ENCODE assay signal across 8 mouse cellular contexts in genomic region chr9:46015081-46015551, GRCm38 (mm10). TPM values are rescaled to one million over a fixed set of nuclear protein-coding genes. Genes with fewer than 3 reads are reported as not detected.
DNase-seq lines count a peak whose midpoint lies in the region; ATAC-seq and TF ChIP-seq lines count a peak whose summit lies in the region.

No protein-coding gene starts in this region.

- H3K4me3 ChIP-seq in erythroblast, embryonic 14.5 days (replicated peaks) = peak overlapping the region; percentile 5
- H3K4me3 ChIP-seq in heart, embryonic 16.5 days (ENCODE audit: low read length) = peak overlapping the region; percentile 25
- no peak overlapping the region for H3K4me3 ChIP-seq in thymus, adult 2 months (ENCODE audit: control insufficient read depth, insufficient read depth, low read length)

- ATAC-seq in CD4-positive, CD25-positive, alpha-beta regulatory T cell, adult 4 months = peak; percentile 15
- peak; percentile 66 for ATAC-seq in heart, embryonic 16.5 days (replicated peaks; ENCODE audit: extremely low read depth, insufficient read depth, low FRiP score)
- peak; percentile 24 for ATAC-seq in megakaryocyte progenitor cell, adult 5-6 weeks (replicated peaks; ENCODE audit: poor library complexity)

- DNase-seq in adrenal gland, postnatal 10 days = peak; percentile 57
- DNase-seq in left cerebral cortex, postnatal 25 days (ENCODE audit: low spot score in 2 of 2) = peak; percentile 53 to 59
- DNase-seq in thymus, adult 2 months = no peak
- no peak for DNase-seq in urinary bladder, postnatal 25 days (ENCODE audit: low spot score)

- H3K36me3 ChIP-seq in erythroblast, embryonic 14.5 days (ENCODE audit: control insufficient read depth) = peaks cover 6% of the 10 kb centered on the region
- H3K36me3 ChIP-seq in heart, embryonic 16.5 days (ENCODE audit: control insufficient read depth, insufficient read depth) = 0 out of 2 replicates have a peak, but pooled peaks cover 2% of the 10 kb centered on the region
- H3K36me3 ChIP-seq in thymus, adult 2 months (ENCODE audit: control insufficient read depth, insufficient read depth, low read length) = no peaks in the 10 kb centered on the region

- H3K27me3 ChIP-seq in erythroblast, embryonic 14.5 days (ENCODE audit: control insufficient read depth) = no peaks in the 10 kb centered on the region
- H3K27me3 ChIP-seq in heart, embryonic 16.5 days (ENCODE audit: control insufficient read depth, insufficient read depth, low read length) = no peaks in the 10 kb centered on the region
- H3K27me3 ChIP-seq in thymus, adult 2 months (ENCODE audit: control insufficient read depth, insufficient read depth, low read length) = no peaks in the 10 kb centered on the region

- no peak for TF ChIP-seq POLR2A in thymus, adult 2 months (IDR thresholded peaks at IDR 0.05; ENCODE audit: control insufficient read depth, extremely low read depth, insufficient read depth, low read length, poor library complexity)

- H3K4me2 ChIP-seq in heart, embryonic 16.5 days (ENCODE audit: low read depth, low read length) = peak overlapping the region; percentile 60

- H3K9me3 ChIP-seq in erythroblast, embryonic 14.5 days (ENCODE audit: control insufficient read depth, low read length) = no peaks in the 10 kb centered on the region
- H3K9me3 ChIP-seq in heart, embryonic 16.5 days (replicated peaks; ENCODE audit: control insufficient read depth, low read length) = no peaks in the 10 kb centered on the region

- peaks cover 56% of the 10 kb centered on the region for H3K4me1 ChIP-seq in erythroblast, embryonic 14.5 days (ENCODE audit: control insufficient read depth)
- peaks cover 37% of the 10 kb centered on the region for H3K4me1 ChIP-seq in heart, embryonic 16.5 days (ENCODE audit: control insufficient read depth, insufficient read depth, low read length)
- H3K4me1 ChIP-seq in thymus, adult 2 months (replicated peaks; ENCODE audit: control insufficient read depth, insufficient read depth, low read length) = peaks cover 20% of the 10 kb centered on the region

- 12% methylated on average over 8 of the region's 8 CpGs for WGBS in heart, embryonic 16.5 days
- 55% methylated on average over 8 of the region's 8 CpGs for WGBS in thymus, adult 2 months

- no peak for TF ChIP-seq CTCF in thymus, adult 2 months (IDR thresholded peaks at IDR 0.05; ENCODE audit: borderline replicate concordance, control insufficient read depth, extremely low read depth, insufficient read depth, low read length, poor library complexity)

- H3K27ac ChIP-seq in heart, embryonic 16.5 days (ENCODE audit: low read length) = peak overlapping the region; percentile 88
- H3K27ac ChIP-seq in thymus, adult 2 months (ENCODE audit: control insufficient read depth, insufficient read depth, low read length) = no peak overlapping the region

- intact Hi-C loops in left cerebral cortex, postnatal 25 days (cut with DNase I) = no loop called here

- H3K9ac ChIP-seq in heart, embryonic 16.5 days (ENCODE audit: low read length) = no peak overlapping the region

RNA-seq across cellular contexts. Expression of gene Sik3, which starts 2.5 kb away (rescaled TPM):
- polyA plus RNA-seq in CD4-positive, CD25-positive, alpha-beta regulatory T cell, adult 4 months (2017; shearing (Covaris generic)) = 10 to 100 TPM; 12.8 to 16.0 TPM
- 10 to 100 TPM; 50.2 to 55.1 TPM for total RNA-seq in adrenal gland, postnatal 10 days (2021)
- polyA plus RNA-seq in erythroblast, embryonic 14.5 days (2012) = 0.13 and 0.25 TPM in 2 replicates
- polyA plus RNA-seq in heart, embryonic 16.5 days (2015; fragmentation: Nextera tagmentation; extraction: Ambion mirVana) = 5.1 and 6.7 TPM in 2 replicates
- 100 to 1,000 TPM; 114 to 121 TPM for total RNA-seq in left cerebral cortex, postnatal 25 days (2021)
- total RNA-seq in megakaryocyte progenitor cell, adult 5-6 weeks (2015) = 24.3 and 26.8 TPM in 2 replicates
- total RNA-seq in megakaryocyte progenitor cell, adult 5-6 weeks (2017) = 13.3 and 15.2 TPM in 2 replicates
- polyA plus RNA-seq in thymus, adult 2 months (2012; rRNA removed) = 28.5 and 29.4 TPM in 2 replicates

RNA-seq across cellular contexts. Expression of gene Pafah1b2, which starts 2.6 kb away (rescaled TPM):
- polyA plus RNA-seq in CD4-positive, CD25-positive, alpha-beta regulatory T cell, adult 4 months (2017; shearing (Covaris generic)) = 10 to 100 TPM; 64.2 to 72.1 TPM
- total RNA-seq in adrenal gland, postnatal 10 days (2021) = 100 to 1,000 TPM; 118 to 119 TPM
- polyA plus RNA-seq in erythroblast, embryonic 14.5 days (2012) = 8.5 and 11.0 TPM in 2 replicates
- polyA plus RNA-seq in heart, embryonic 16.5 days (2015; fragmentation: Nextera tagmentation; extraction: Ambion mirVana) = 110 and 131 TPM in 2 replicates
- 100 to 1,000 TPM; 203 to 206 TPM for total RNA-seq in left cerebral cortex, postnatal 25 days (2021)
- total RNA-seq in megakaryocyte progenitor cell, adult 5-6 weeks (2015) = 50.8 and 60.9 TPM in 2 replicates
- total RNA-seq in megakaryocyte progenitor cell, adult 5-6 weeks (2017) = 111 and 112 TPM in 2 replicates
- 24.4 and 27.3 TPM in 2 replicates for polyA plus RNA-seq in thymus, adult 2 months (2012; rRNA removed)

Comparison
In these comparisons a context has a peak if more than half of its experiments do, and no peak if none do; other contexts are left out.
1. ATAC-seq: peak in every context shown above with its lines; median percentile 66 in heart, embryonic 16.5 days; 24 in megakaryocyte progenitor cell, adult 5-6 weeks; 15 in CD4-positive, CD25-positive, alpha-beta regulatory T cell, adult 4 months.
2. DNase-seq: peak in adrenal gland, postnatal 10 days (single experiment) and left cerebral cortex, postnatal 25 days (2 of 2); none in thymus, adult 2 months (single experiment) and urinary bladder, postnatal 25 days (single experiment).